Mouse (Mus musculus) liver, embryonic 13.5 days (tissue): Measurements from ENCODE around the gene Pknox2. TPM values are rescaled to one million over a fixed set of nuclear protein-coding genes. Genes with fewer than 3 reads are reported as not detected.

ENCODE experiments used
- ATAC-seq: fragments of 200-750 bp; cut with Nextera tagmentation; 2 replicates; pipeline ENCODE4 v1.8.0; 2017; ENCODE audit warnings: low read depth, mild to moderate bottlenecking, moderate number of reproducible peaks, moderate library complexity
- DNase-seq: peaks from one replicate; pipeline ENCODE4 v3.0.0; 2022
- H3K27ac ChIP-seq: fragments of 300-500 bp; sonication (generic); 2 replicates; pipeline ENCODE4 v1.5.1; 2015; ENCODE audit warnings: moderate library complexity, mild to moderate bottlenecking, inconsistent platforms
- H3K27me3 ChIP-seq: fragments of 300-500 bp; sonication (generic); 2 replicates; pipeline ENCODE4 v1.6.1; 2015; ENCODE audit warnings: mild to moderate bottlenecking, inconsistent platforms
- H3K36me3 ChIP-seq: fragments of 300-500 bp; sonication (generic); 2 replicates; pipeline ENCODE4 v1.6.1; 2015; ENCODE audit warnings: mild to moderate bottlenecking, inconsistent platforms
- H3K4me1 ChIP-seq: fragments of 300-500 bp; sonication (generic); replicated peaks from 2 replicates; pipeline ENCODE4 v1.6.1; 2015; ENCODE audit warnings: inconsistent platforms
- H3K4me2 ChIP-seq: fragments of 300-500 bp; sonication (generic); 2 replicates; pipeline ENCODE4 v1.6.1; 2015; ENCODE audit warnings: inconsistent platforms, mild to moderate bottlenecking, moderate library complexity
- H3K4me3 ChIP-seq: fragments of 300-500 bp; sonication (generic); replicated peaks from 2 replicates; pipeline ENCODE4 v1.5.1; 2015; ENCODE audit warnings: mild to moderate bottlenecking, inconsistent platforms
- H3K9ac ChIP-seq: fragments of 300-500 bp; sonication (generic); 2 replicates; pipeline ENCODE4 v1.6.1; 2015; ENCODE audit warnings: mild to moderate bottlenecking, inconsistent platforms
- H3K9me3 ChIP-seq: fragments of 300-500 bp; sonication (generic); replicated peaks from 2 replicates; pipeline ENCODE4 v1.6.1; 2016; ENCODE audit warnings: inconsistent platforms
- WGBS: fragments of 180-500 bp; shearing (Covaris S2); methylation state at CpG from one replicate; pipeline ENCODE4 v1.1.7; 2015; ENCODE audit not compliant: insufficient replicate concordance; 5-methylcytosine and 5-hydroxymethylcytosine counted together
- polyA plus RNA-seq: library from polyadenylated mRNA; unstranded; fragments of >200 nt; fragmentation: Nextera tagmentation; extraction: Ambion mirVana; gene quantifications from 2 replicates; pipeline ENCODE4 v1.2.1, GENCODE M21; 2015

The Pknox2 gene
- polyA plus RNA-seq, 1 experiment from 2014 or later: 0.36 TPM

- Histone ChIP-seq H3K4me3 (no peak overlapping the region), H3K27me3 (no peaks in the 10 kb centered on the region), H3K27ac (no peak overlapping the region), H3K9me3 (no peaks in the 10 kb centered on the region), H3K4me1 (no peaks in the 10 kb centered on the region), H3K9ac (no peak overlapping the region), H3K4me2 (no peak overlapping the region), H3K36me3 (no peaks in the 10 kb centered on the region)
- 61% methylated on average over 8 of the region's 8 CpGs for WGBS
- no peak for ATAC-seq
- no peak for DNase-seq
Observed at GRCm38 (mm10) chr9:37066732-37067472, 80.3 kb downstream of the Pknox2 start.

- Histone ChIP-seq H3K4me3 (no peak overlapping the region), H3K27me3 (no peaks in the 10 kb centered on the region), H3K9me3 (no peaks in the 10 kb centered on the region), H3K4me1 (no peaks in the 10 kb centered on the region), H3K27ac (no peak overlapping the region), H3K36me3 (no peaks in the 10 kb centered on the region), H3K9ac (no peak overlapping the region), H3K4me2 (no peak overlapping the region)
- no peak for ATAC-seq
- 27% methylated on average over 2 of the region's 2 CpGs for WGBS
- DNase-seq: no peak
Observed at GRCm38 (mm10) chr9:37061627-37062026, 85.6 kb downstream of the Pknox2 start.

DNA sequence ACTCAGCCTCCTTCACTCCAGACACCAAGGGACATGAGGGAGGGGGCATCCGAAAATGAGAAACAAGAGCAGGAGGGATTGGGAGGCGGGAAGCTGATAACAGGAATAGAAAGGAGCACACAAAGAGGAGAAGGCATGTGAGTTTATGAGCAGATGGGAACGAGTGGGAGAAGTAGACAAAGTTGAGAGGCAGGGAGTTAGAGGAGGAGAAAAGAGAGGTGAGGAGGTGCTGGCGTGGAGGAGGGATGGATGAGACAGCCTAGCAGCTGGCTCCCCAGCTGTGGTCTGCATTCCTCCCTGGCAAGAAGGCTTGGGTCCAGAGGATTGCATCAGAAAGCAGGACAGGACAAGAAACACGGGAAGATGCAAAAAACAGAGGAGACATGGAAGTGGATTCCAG lies 92.5 kb downstream of the Pknox2 start:
- Histone ChIP-seq H3K36me3 (no peaks in the 10 kb centered on the region), H3K27me3 (no peaks in the 10 kb centered on the region), H3K4me3 (no peak overlapping the region), H3K4me2 (no peak overlapping the region), H3K9ac (no peak overlapping the region), H3K27ac (no peak overlapping the region), H3K9me3 (no peaks in the 10 kb centered on the region), H3K4me1 (peaks cover 5% of the 10 kb centered on the region)
- no peak for ATAC-seq
- 35% methylated on average over 5 of the region's 5 CpGs for WGBS
- DNase-seq: no peak

DNA sequence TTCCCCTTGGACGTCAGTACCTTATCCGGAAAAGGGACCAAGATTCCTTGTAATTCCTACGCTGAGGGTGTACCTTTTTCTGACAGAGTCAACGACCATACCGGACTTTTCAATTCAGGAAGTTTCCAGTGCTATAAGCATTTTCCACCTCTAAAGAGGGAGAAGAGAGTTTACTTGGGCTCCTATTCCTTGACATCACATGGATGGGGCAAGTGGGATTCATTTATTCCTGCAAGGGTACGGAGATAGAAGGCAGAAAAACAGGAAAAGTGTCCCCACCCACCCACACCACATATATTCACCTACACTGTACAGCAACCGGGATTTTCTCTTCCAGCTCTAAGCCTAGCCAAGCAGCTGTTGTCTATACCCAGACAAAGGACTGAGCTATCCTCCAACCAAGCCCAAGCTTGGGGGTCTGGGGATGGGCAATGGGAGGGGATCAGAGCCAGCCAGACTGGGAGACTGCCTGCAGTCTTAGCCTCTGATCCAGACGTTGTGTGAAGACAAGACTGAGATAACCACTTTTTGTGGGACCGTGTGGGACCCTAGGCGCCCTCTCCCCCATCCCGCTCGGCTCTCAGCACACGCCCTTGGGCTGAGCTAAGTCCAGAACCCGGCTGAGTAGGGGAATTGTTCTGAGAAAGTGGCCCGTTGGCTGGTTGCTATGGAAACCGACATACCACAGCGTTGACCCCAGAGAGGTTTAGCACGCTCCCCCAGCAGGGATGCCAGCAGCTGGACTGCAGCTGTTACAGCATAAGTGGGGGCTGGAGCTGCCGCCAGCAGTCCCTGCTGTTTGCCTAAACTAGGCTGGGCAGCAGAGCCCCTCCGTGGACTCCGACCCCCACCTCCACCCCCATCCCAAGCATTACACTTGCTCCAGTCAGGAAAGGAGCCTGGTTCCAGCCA lies 93.3 kb downstream of the Pknox2 start:
- Histone ChIP-seq H3K4me3 (no peak overlapping the region), H3K9me3 (no peaks in the 10 kb centered on the region), H3K4me1 (peaks cover 5% of the 10 kb centered on the region), H3K27me3 (no peaks in the 10 kb centered on the region), H3K36me3 (no peaks in the 10 kb centered on the region), H3K4me2 (no peak overlapping the region; the same call in 1 of the 2 replicates), H3K9ac (no peak overlapping the region), H3K27ac (no peak overlapping the region)
- DNase-seq (no peak), ATAC-seq (no peak; the same call in 1 of the 2 replicates)
- WGBS: 18% methylated on average over 21 of the region's 21 CpGs

GRCm38 (mm10) chr9:37053041-37053440 lies 94.2 kb downstream of the Pknox2 start:
- no peak overlapping the region for H3K27ac ChIP-seq
- no peak overlapping the region for H3K4me3 ChIP-seq
- no peaks in the 10 kb centered on the region for H3K36me3 ChIP-seq
- no peak overlapping the region for H3K4me2 ChIP-seq
- no peaks in the 10 kb centered on the region for H3K9me3 ChIP-seq
- peaks cover 5% of the 10 kb centered on the region for H3K4me1 ChIP-seq
- DNase-seq (no peak), ATAC-seq (no peak)
- WGBS: 37% methylated on average over 6 of the region's 6 CpGs
- no peaks in the 10 kb centered on the region for H3K27me3 ChIP-seq
- H3K9ac ChIP-seq: no peak overlapping the region

DNA sequence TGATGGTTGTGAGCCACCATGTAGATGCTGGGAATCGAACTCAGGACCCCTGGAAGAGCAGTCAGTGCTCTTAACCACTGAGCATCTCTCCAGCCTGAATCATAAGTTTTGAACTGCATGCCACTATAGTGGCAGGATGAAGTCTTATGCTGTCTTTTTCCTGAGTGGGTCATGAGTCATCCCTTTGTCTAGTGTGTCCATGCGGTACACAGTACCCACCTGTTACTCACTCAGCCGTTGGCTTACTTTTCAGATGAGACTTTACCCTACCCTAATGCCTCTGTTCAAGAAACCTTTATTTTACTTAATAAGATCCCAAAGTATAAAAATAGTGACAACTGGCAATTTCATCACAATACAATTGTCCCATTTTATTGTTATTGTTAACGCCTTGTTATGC lies 95.5 kb downstream of the Pknox2 start:
- DNase-seq (no peak), ATAC-seq (no peak)
- no peak overlapping the region for H3K4me2 ChIP-seq
- 78% methylated on average over 4 of the region's 4 CpGs for WGBS
- no peak overlapping the region for H3K27ac ChIP-seq
- H3K27me3 ChIP-seq: no peaks in the 10 kb centered on the region
- H3K36me3 ChIP-seq: no peaks in the 10 kb centered on the region
- peaks cover 5% of the 10 kb centered on the region for H3K4me1 ChIP-seq
- no peak overlapping the region for H3K9ac ChIP-seq
- H3K9me3 ChIP-seq: no peaks in the 10 kb centered on the region
- H3K4me3 ChIP-seq: no peak overlapping the region

GRCm38 (mm10) chr9:37047490-37047889 lies 99.7 kb downstream of the Pknox2 start:
- Histone ChIP-seq H3K4me3 (no peak overlapping the region), H3K27me3 (no peaks in the 10 kb centered on the region), H3K9me3 (no peaks in the 10 kb centered on the region), H3K9ac (no peak overlapping the region), H3K36me3 (no peaks in the 10 kb centered on the region), H3K4me2 (no peak overlapping the region), H3K4me1 (no peaks in the 10 kb centered on the region), H3K27ac (no peak overlapping the region)
- DNase-seq (no peak), ATAC-seq (no peak)
- WGBS: 60% methylated on average over 5 of the region's 5 CpGs

GRCm38 (mm10) chr9:37045875-37046274 lies 101.3 kb downstream of the Pknox2 start:
- Histone ChIP-seq H3K27ac (no peak overlapping the region), H3K4me1 (no peaks in the 10 kb centered on the region), H3K36me3 (no peaks in the 10 kb centered on the region), H3K4me2 (no peak overlapping the region), H3K9me3 (no peaks in the 10 kb centered on the region), H3K27me3 (no peaks in the 10 kb centered on the region), H3K9ac (no peak overlapping the region), H3K4me3 (no peak overlapping the region)
- ATAC-seq (no peak), DNase-seq (no peak)
- WGBS: 60% methylated on average over 1 of the region's 1 CpGs

DNA sequence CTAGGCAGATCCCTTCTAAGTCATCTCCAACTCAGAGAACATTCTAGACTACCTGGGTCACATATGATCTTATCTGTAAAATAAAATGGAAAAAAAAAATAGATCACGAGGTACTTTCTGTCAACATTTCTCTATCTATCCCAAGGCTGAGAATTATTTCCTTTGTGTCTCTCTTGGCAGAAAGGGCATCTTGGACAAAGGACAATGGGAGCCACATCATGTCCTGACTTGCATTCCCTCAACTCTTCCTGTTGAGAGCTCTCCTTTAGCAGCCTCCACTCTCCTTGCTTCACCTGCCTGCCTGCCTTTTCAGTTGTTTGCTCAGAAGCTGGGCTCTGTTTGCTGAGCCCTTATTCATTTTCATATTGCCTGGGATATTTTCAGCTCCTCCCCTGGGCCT lies 103.0 kb downstream of the Pknox2 start:
- no peak overlapping the region for H3K4me3 ChIP-seq
- no peaks in the 10 kb centered on the region for H3K27me3 ChIP-seq
- H3K27ac ChIP-seq: no peak overlapping the region
- H3K4me1 ChIP-seq: no peaks in the 10 kb centered on the region
- WGBS: 37% methylated on average over 1 of the region's 1 CpGs
- H3K4me2 ChIP-seq: no peak overlapping the region
- H3K9me3 ChIP-seq: no peaks in the 10 kb centered on the region
- no peak overlapping the region for H3K9ac ChIP-seq
- no peaks in the 10 kb centered on the region for H3K36me3 ChIP-seq
- ATAC-seq: no peak
- DNase-seq: no peak

GRCm38 (mm10) chr9:37038859-37039258 lies 108.3 kb downstream of the Pknox2 start:
- ATAC-seq (no peak), DNase-seq (no peak)
- no peaks in the 10 kb centered on the region for H3K36me3 ChIP-seq
- H3K4me1 ChIP-seq: no peaks in the 10 kb centered on the region
- no peak overlapping the region for H3K9ac ChIP-seq
- H3K4me2 ChIP-seq: no peak overlapping the region
- H3K27me3 ChIP-seq: no peaks in the 10 kb centered on the region
- 72% methylated on average over 3 of the region's 3 CpGs for WGBS
- no peak overlapping the region for H3K4me3 ChIP-seq
- H3K9me3 ChIP-seq: no peaks in the 10 kb centered on the region
- no peak overlapping the region for H3K27ac ChIP-seq

- no peaks in the 10 kb centered on the region for H3K4me1 ChIP-seq
- WGBS: 48% methylated on average over 7 of the region's 7 CpGs
- no peaks in the 10 kb centered on the region for H3K9me3 ChIP-seq
- H3K4me3 ChIP-seq: no peak overlapping the region
- no peaks in the 10 kb centered on the region for H3K27me3 ChIP-seq
- no peak overlapping the region for H3K9ac ChIP-seq
- H3K36me3 ChIP-seq: no peaks in the 10 kb centered on the region
- H3K27ac ChIP-seq: no peak overlapping the region
- DNase-seq (no peak), ATAC-seq (no peak)
- no peak overlapping the region for H3K4me2 ChIP-seq
Observed at GRCm38 (mm10) chr9:37038445-37038844, 108.8 kb downstream of the Pknox2 start.
